Mouse (Mus musculus) layer of hippocampus, postnatal 14 days (tissue): Measurements from ENCODE around the gene Npr1. TPM values are rescaled to one million over a fixed set of nuclear protein-coding genes. Genes with fewer than 3 reads are reported as not detected.

Experiments
- DNase-seq, 2 experiments: peaks; one replicate each; pipeline ENCODE4 v3.0.0; 2021 to 2022; ENCODE audit warnings: low spot score in 2 of 2, mixed read lengths in 1 of 2
- total RNA-seq, 2 experiments: library from RNA; stranded (reverse); gene quantifications; 2 replicates each; pipeline ENCODE4 v1.2.3; 2021

Npr1 gene
- total RNA-seq, 2 experiments from 2014 or later = 4.2 to 6.5 TPM

DNA sequence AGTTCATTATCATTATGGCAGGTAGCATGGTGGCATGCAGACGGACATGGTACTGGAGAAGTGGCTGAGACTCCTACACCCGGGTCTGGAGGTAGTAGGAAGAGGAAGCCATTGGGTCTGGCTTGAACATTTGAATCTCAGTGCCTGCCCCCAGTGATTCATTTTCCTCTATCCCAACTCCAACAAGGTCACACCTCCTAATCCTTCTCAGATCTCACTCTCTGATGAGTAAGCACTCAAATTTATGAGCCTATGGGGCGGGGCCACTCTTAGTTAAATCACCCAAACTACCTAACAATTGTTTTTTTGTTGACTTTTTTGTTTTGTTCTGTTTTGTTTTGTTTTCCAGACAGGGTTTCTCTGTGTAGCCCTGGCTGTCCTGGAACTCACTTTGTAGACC is 21.7 kb downstream of the Npr1 start:
- no peak for DNase-seq

DNA sequence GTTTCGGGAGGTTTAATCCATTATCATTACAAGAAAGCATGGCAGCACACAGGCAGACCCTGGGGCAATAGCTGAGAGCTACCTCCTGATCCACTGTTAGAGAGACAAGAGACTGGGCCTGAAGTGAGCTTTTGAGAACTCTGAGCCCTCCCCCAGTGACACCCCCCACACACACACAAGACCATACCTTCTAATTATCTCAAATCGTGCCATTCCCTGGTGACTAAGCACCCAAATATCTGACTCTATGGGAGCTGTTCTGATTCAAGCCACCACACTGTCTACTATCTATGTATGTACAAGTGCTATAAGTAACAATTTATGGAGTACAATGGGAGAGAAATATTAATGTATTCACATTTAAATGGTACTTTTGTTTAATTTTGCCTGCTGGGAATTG is 24.9 kb downstream of the Npr1 start:
- no peak for DNase-seq

GRCm38 (mm10) chr3:90437131-90437530 is 28.5 kb downstream of the Npr1 start:
- DNase-seq = no peak

- DNase-seq = no peak
These were observed 31.5 kb downstream of the Npr1 start for GRCm38 (mm10) chr3:90434073-90434730.

GRCm38 (mm10) chr3:90433381-90434020 is 32.2 kb downstream of the Npr1 start, which contains the start of gene Ints3:
TSS of gene Ints3 (minus strand) at chr3:90433622.
- peak; percentile 100 for DNase-seq

DNA sequence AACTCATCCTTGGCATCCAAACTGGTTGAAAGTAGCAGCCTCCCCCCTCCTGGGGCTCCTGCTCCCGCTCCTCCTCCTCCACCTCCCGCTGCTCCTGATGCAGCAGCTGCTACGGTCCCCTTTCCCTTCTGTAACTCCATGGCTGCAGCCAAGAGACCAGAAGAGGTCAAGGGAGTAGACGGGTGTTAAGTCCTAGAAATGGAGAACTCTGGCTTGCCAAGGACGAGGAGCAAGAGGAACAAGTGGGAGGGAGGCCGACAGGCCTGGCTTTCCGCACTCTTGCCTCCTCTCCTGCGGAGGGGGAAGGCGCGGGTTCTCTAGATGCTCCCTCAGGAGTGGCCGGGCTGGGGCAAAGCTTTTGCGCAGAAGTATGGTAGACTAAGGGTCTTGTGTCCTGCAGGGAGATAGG is 32.9 kb downstream of the Npr1 start:
- DNase-seq = no peak

DNA sequence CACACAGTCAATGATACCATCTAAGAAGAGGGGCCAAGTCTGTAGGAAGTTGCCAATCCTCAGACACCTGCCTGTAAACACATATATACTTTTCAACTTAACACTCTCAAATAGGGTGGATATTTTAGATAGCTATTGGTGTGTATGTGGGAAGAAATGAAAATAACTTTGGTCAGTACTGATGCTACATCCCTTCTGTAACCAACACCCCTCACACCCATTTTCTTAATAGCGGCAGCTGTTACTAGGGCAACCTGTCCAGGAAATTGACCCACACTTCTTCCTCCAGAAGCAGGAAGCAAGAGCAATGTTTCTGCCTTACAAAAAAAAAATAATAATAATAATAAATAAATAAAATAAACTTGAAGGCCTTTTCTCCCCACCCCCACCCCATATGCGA is 33.3 kb downstream of the Npr1 start:
- no peak for DNase-seq

- DNase-seq = no peak
These were observed 36.1 kb downstream of the Npr1 start for GRCm38 (mm10) chr3:90429576-90429975.

DNA sequence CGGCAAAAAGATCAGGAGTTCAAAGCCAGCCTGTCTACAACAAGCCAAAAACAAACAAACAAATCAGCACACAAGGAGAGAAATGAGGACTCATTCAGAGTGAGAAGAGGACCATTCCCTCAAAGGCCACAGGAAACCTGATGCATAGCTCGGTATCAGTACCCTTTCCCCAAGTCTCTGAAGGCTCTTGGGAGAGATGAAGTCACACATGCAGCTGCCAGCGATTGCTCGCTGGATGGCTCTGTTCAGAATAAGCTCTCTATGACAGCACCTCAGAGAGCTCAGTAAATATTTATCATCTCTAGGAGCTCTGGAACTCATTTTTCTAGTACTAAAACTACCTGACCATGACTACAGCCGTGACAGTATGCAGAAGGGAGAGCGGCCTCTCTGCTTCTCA is 37.5 kb downstream of the Npr1 start:
- no peak for DNase-seq

DNA sequence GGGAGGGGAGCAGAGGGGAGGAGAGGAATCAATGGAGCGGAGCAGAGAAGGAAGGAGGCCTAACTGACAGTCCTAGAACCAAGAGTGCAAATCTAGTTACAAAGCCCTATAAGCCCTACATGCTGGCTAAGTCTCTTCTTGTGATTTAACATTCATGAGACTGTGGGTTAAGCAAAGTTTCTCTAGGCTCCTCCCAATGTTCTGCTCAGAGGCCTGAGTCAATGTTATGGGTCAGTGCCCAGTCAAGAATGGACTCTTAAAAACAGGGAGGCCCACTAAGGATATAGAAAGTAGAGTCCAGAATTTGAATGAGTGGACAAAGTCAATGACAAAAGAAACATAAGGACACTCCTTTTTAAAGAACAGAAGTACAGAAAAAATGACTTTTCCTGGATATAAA is 38.1 kb downstream of the Npr1 start:
- no peak for DNase-seq

DNA sequence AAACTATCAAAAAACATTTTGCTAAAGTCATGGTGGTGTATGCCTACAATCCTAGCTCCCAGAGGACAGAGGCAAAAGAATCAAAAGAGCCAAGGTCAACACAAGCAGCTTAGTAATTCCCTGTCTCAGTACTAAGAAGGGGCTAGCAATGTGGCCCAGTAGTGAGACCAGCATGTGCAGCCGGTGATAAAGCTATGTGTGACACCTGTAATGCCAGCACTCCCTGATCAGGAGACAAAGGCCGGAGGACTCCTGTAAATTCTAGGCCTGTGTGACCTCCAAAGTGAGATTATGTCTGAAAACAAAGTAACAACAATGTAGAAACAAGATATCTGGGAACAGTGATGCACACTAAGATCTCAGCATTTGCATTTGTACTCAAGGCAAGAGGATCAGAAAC is 40.2 kb downstream of the Npr1 start:
- DNase-seq = no peak

- DNase-seq = no peak
These were observed 42.1 kb downstream of the Npr1 start for GRCm38 (mm10) chr3:90423549-90423948.

- peak in 1 of 2 experiments; percentile 29 for DNase-seq
These were observed 45.0 kb downstream of the Npr1 start for GRCm38 (mm10) chr3:90420696-90421095.

DNA sequence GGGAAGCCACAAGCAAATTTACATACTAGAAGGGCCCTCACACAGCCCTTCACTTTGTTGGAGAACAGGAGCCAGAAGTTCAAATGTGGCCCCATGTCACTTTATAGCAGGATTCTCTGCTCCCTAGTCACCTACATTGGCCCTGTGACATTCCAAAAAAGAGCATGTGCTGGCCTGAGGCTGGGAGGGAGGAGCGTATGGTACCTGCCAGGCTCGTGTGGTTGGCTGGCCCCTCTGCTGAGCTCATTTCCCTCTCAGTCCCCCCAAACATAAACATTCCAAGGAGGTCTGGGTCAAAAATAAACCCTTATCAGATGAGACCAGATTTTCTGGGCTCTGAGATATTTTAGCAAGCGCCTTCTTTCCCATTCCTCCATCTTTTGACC is 52.7 kb downstream of the Npr1 start:
- no peak for DNase-seq

DNA sequence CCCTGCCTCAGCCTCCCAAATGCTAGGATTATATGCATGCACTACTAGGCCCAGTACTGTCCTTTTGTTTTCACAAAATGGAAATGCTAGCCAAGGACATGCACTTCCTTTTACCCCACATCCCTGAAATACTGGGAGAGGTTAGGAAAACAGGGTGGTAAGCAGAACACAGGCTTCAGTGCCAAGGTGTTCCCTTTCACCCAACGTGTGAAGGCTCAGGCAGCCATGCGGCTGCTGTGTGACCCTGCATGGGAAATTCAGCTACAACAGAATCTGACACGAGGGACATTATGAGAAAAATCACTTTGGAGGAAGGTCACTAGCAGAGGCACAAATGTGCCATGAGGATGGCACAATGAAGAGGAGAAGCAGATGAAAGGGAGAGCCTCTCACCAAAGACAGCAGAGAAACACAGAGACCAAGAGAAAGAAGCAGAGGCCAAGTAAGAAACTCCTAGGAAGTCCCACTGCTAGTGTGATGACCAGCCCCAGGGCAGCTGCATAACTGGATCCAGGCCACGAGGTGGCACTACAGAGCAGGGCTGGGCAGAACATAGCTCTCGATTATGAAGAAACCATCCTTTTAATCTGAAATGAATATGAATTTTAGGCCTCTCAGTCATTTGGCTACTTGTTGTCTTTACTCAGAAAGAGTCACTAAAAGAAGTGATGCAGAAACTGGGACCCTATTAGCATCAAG is 53.2 kb downstream of the Npr1 start:
- DNase-seq = peak; percentile 62 to 76

- DNase-seq = no peak
These were observed 56.9 kb downstream of the Npr1 start for GRCm38 (mm10) chr3:90408721-90409120.

- no peak for DNase-seq
These were observed 59.3 kb downstream of the Npr1 start for GRCm38 (mm10) chr3:90406414-90406813.

DNA sequence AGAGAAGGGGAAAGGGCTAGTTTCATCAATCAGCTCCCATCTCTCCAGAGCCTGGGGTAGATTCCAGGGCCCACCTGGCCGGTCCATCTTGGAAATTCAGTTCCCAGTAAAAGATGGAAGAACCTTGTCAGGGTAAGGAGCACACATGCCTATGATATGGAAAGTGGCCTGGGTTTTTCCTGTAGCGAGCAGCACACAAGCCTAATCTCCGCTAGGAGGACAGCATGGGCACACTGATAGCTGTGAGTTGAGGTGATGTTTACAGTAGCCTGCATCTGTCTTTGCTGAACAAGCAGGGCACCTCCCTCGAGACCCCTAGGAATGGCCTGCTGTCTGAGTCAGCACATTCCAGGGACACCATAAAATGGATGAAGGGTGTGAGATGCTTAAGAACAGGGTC is 61.1 kb downstream of the Npr1 start:
- DNase-seq = no peak

DNA sequence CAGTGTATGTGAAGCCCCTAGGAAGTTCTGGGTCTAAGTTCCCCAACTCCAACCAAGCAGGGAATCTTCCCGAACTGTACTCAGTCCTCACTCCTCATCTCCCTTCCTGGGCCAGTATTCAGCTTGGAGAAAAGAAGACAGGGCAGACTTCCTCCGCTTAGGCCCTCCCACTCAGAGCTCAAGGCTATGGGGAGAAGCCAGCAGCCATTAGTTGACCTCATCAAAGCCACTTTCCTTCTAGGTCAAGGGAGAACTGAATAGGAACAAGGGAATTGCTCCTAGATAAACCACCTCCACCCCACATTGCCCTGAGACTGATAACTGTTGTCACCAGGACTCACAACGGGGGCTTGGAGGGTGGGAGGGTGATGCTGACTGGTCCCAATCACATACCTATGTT is 61.5 kb downstream of the Npr1 start:
- DNase-seq = no peak

DNA sequence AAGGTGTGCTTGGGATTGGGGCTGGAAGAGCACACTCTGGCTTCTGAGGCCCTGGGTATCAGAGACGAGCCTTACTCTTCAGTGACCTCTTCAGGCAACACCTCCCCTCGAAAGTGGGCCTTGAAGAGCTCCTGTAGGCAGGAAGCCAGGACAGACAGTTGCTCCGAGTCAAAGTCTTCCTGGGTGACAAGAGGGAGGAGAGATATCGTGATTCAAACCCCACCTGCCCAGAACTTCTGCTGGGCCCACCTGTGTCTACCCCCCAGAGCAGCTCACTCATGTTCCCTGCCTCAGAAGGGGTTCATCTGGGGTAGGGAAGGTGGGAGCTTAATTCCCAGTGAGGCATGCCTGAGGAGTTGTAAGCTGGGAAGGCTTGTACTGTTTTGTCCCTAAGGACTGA is 64.7 kb downstream of the Npr1 start:
- no peak for DNase-seq
